ENCODE assay signal across 9 mouse cellular contexts in the genomic region with DNA sequence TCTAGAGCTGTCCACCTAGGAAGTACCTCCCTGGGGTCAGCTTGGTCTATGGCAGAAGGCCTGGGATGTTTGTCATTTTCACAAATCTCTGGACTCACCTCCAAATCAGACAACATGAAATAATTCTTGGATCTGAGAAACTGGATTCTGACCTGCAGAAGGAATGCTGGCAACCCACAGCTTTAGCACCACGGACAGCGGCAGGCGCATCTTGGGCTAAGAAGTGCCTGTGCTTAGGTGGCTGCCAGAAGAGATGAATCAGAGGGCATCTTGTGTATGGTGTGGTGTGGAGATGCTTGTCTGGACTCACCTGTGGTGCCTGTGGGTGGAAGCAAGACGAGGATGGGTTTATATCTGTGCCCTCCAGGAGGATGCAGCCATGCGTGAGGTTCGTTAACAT. TPM values are rescaled to one million over a fixed set of nuclear protein-coding genes. Genes with fewer than 3 reads are reported as not detected.
DNase-seq lines count a peak whose midpoint lies in the region; ATAC-seq and TF ChIP-seq lines count a peak whose summit lies in the region.
"Had no signal": no experiment of that assay in that cellular context is flagged by ENCODE, and none has a peak within 500 bp of the region (broad histone marks: within the 10 kb centered on the region; RNA-seq: fewer than 3 reads in every experiment).

No protein-coding gene starts in this region.

- no peak for ATAC-seq in kidney, embryonic 14.5 days (ENCODE audit: low FRiP score, low TSS enrichment)
- ATAC-seq in Patski, result peak; percentile 74
- no peak for ATAC-seq in embryonic facial prominence, embryonic 14.5 days (ENCODE audit: low read depth)
- ATAC-seq in intestine, postnatal 0 days, result no peak

- CTCF ChIA-PET in Patski (lab: Charles Lee), result interaction anchor here (1.1 kb wide), 1 partner anchor 10 kb away, joined by 4 read pairs; no protein-coding TSS in a partner anchor

- no peak overlapping the region for H3K4me2 ChIP-seq in kidney, embryonic 14.5 days (replicated peaks; ENCODE audit: low read depth, low read length)
- no peak overlapping the region for H3K4me2 ChIP-seq in embryonic facial prominence, embryonic 14.5 days (ENCODE audit: low read depth, low read length)
- no peak overlapping the region for H3K4me2 ChIP-seq in intestine, postnatal 0 days (replicated peaks; ENCODE audit: low read depth)
- H3K4me2 ChIP-seq: hindbrain, embryonic 15.5 days had no signal

- no peak overlapping the region for H3K4me3 ChIP-seq in kidney, embryonic 14.5 days (ENCODE audit: low read length)
- no peak overlapping the region for H3K4me3 ChIP-seq in embryonic facial prominence, embryonic 14.5 days (ENCODE audit: low read depth, low read length)
- no peak overlapping the region for H3K4me3 ChIP-seq in thymus, adult 2 months (ENCODE audit: control insufficient read depth, insufficient read depth, low read length)
- H3K4me3 ChIP-seq in intestine, postnatal 0 days (ENCODE audit: low read depth, low read length), result no peak overlapping the region
- H3K4me3 ChIP-seq: hindbrain, embryonic 15.5 days had no signal

- TF ChIP-seq POLR2A in thymus, adult 2 months (IDR thresholded peaks at IDR 0.05; ENCODE audit: control insufficient read depth, extremely low read depth, insufficient read depth, low read length, poor library complexity), result no peak

- H3K4me1 ChIP-seq in kidney, embryonic 14.5 days (ENCODE audit: control insufficient read depth, insufficient read depth, low read length), result no peaks in the 10 kb centered on the region
- H3K4me1 ChIP-seq in embryonic facial prominence, embryonic 14.5 days (ENCODE audit: control insufficient read depth, insufficient read depth, low read length), result no peaks in the 10 kb centered on the region
- H3K4me1 ChIP-seq in thymus, adult 2 months (replicated peaks; ENCODE audit: control insufficient read depth, insufficient read depth, low read length), result no peaks in the 10 kb centered on the region
- H3K4me1 ChIP-seq in intestine, postnatal 0 days (replicated peaks; ENCODE audit: control insufficient read depth, insufficient read depth, low read length), result no peaks in the 10 kb centered on the region
- H3K4me1 ChIP-seq: hindbrain, embryonic 15.5 days had no signal

- 0 out of 2 replicates have a peak, but pooled peaks cover 3% of the 10 kb centered on the region for H3K27me3 ChIP-seq in kidney, embryonic 14.5 days (ENCODE audit: control insufficient read depth, insufficient read depth, low read length)
- peaks cover 9% of the 10 kb centered on the region for H3K27me3 ChIP-seq in Patski
- H3K27me3 ChIP-seq in embryonic facial prominence, embryonic 14.5 days (replicated peaks; ENCODE audit: control insufficient read depth, insufficient read depth, low read length), result no peaks in the 10 kb centered on the region
- H3K27me3 ChIP-seq in thymus, adult 2 months (ENCODE audit: control insufficient read depth, insufficient read depth, low read length), result no peaks in the 10 kb centered on the region; the same call in 1 of the 2 replicates
- H3K27me3 ChIP-seq in intestine, postnatal 0 days (replicated peaks; ENCODE audit: control insufficient read depth, insufficient read depth, low read length), result no peaks in the 10 kb centered on the region

- TF ChIP-seq CTCF in Patski (IDR thresholded peaks at IDR 0.05), result no peak
- TF ChIP-seq CTCF in thymus, adult 2 months (IDR thresholded peaks at IDR 0.05; ENCODE audit: borderline replicate concordance, control insufficient read depth, extremely low read depth, insufficient read depth, low read length, poor library complexity), result no peak
- no peak for TF ChIP-seq CTCF in intestine, postnatal 0 days (IDR thresholded peaks at IDR 0.05; ENCODE audit: low read depth)

- 31% methylated on average over 6 of the region's 6 CpGs for WGBS in kidney, embryonic 14.5 days
- WGBS in embryonic facial prominence, embryonic 14.5 days, result 40% methylated on average over 6 of the region's 6 CpGs
- 46% methylated on average over 6 of the region's 6 CpGs for WGBS in thymus, adult 2 months
- WGBS in intestine, postnatal 0 days, result 39% methylated on average over 6 of the region's 6 CpGs

- H3K27ac ChIP-seq in kidney, embryonic 14.5 days (ENCODE audit: low read depth, low read length), result no peak overlapping the region
- no peak overlapping the region for H3K27ac ChIP-seq in embryonic facial prominence, embryonic 14.5 days (replicated peaks; ENCODE audit: low read depth, low read length)
- no peak overlapping the region for H3K27ac ChIP-seq in thymus, adult 2 months (ENCODE audit: control insufficient read depth, insufficient read depth, low read length)
- no peak overlapping the region for H3K27ac ChIP-seq in intestine, postnatal 0 days (ENCODE audit: low read depth, low read length)
- H3K27ac ChIP-seq: hindbrain, embryonic 15.5 days had no signal

- DNase-seq in kidney, adult 11 months, result peak; percentile 9
- peak; percentile 4 for DNase-seq in Patski (ENCODE audit: low read depth, low spot score)
- peak; percentile 80 for DNase-seq in embryonic facial prominence, embryonic 14.5 days (ENCODE audit: low spot score)
- peak; percentile 36 to 47 for DNase-seq in lung, postnatal 4 days
- DNase-seq in thymus, adult 2 months, result no peak
- DNase-seq in layer of hippocampus, adult 11-12 months (ENCODE audit: low spot score), result no peak

- no peak overlapping the region for H3K9ac ChIP-seq in kidney, embryonic 14.5 days (ENCODE audit: low read depth, low read length)
- no peak overlapping the region for H3K9ac ChIP-seq in embryonic facial prominence, embryonic 14.5 days (ENCODE audit: low read depth, low read length)
- H3K9ac ChIP-seq in intestine, postnatal 0 days (ENCODE audit: low read depth, low read length), result no peak overlapping the region
- H3K9ac ChIP-seq: hindbrain, embryonic 15.5 days had no signal

- in situ Hi-C loops in Patski (cut with MboI; ENCODE audit: low pct_unique_long_range_greater_than_20kb), result no loop called here

- H3K36me3 ChIP-seq in kidney, embryonic 14.5 days (ENCODE audit: control insufficient read depth, insufficient read depth, low read length), result no peaks in the 10 kb centered on the region
- H3K36me3 ChIP-seq in embryonic facial prominence, embryonic 14.5 days (ENCODE audit: control insufficient read depth, insufficient read depth, low read length), result no peaks in the 10 kb centered on the region
- no peaks in the 10 kb centered on the region for H3K36me3 ChIP-seq in thymus, adult 2 months (ENCODE audit: control insufficient read depth, insufficient read depth, low read length)
- H3K36me3 ChIP-seq in intestine, postnatal 0 days (ENCODE audit: control insufficient read depth, insufficient read depth), result no peaks in the 10 kb centered on the region
- H3K36me3 ChIP-seq: hindbrain, embryonic 15.5 days had no signal

- POLR2A ChIA-PET in Patski (lab: Charles Lee), result no interaction called here

- H3K9me3 ChIP-seq in kidney, embryonic 14.5 days (ENCODE audit: control insufficient read depth, low read length), result no peaks in the 10 kb centered on the region
- H3K9me3 ChIP-seq in embryonic facial prominence, embryonic 14.5 days (ENCODE audit: control insufficient read depth, low read length), result no peaks in the 10 kb centered on the region
- H3K9me3 ChIP-seq in intestine, postnatal 0 days (ENCODE audit: control insufficient read depth), result no peaks in the 10 kb centered on the region
- H3K9me3 ChIP-seq: hindbrain, embryonic 15.5 days had no signal

RNA-seq across cellular contexts. Expression of a gene that starts 8.5 kb away (rescaled TPM):
- polyA plus RNA-seq in kidney, embryonic 14.5 days (2014; fragmentation: Nextera tagmentation; extraction: Ambion mirVana), result not detected in 2 replicates
- not detected for polyA plus RNA-seq in Patski (2021)
- polyA plus RNA-seq in embryonic facial prominence, embryonic 14.5 days (2014; fragmentation: Nextera tagmentation; extraction: Ambion mirVana), result 0.08 TPM in 1 of 2 replicates, not detected in the other
- polyA plus RNA-seq in thymus, adult 2 months (2012; rRNA removed), result 0.11 and 0.28 TPM in 2 replicates
- not detected in 2 replicates for polyA plus RNA-seq in intestine, postnatal 0 days (2015; fragmentation: Nextera tagmentation; extraction: Ambion mirVana)

RNA-seq across cellular contexts. Expression of a gene that starts 59.3 kb away (rescaled TPM):
- 2.1 and 2.2 TPM in 2 replicates for polyA plus RNA-seq in kidney, embryonic 14.5 days (2014; fragmentation: Nextera tagmentation; extraction: Ambion mirVana)
- 85.3 TPM for polyA plus RNA-seq in Patski (2021)
- 12.9 and 13.2 TPM in 2 replicates for polyA plus RNA-seq in embryonic facial prominence, embryonic 14.5 days (2014; fragmentation: Nextera tagmentation; extraction: Ambion mirVana)
- 19.4 and 24.2 TPM in 2 replicates for polyA plus RNA-seq in thymus, adult 2 months (2012; rRNA removed)
- 1.0 and 1.1 TPM in 2 replicates for polyA plus RNA-seq in intestine, postnatal 0 days (2015; fragmentation: Nextera tagmentation; extraction: Ambion mirVana)

Comparison
In these comparisons a context has a peak if more than half of its experiments do, and no peak if none do; other contexts are left out.
1. DNase-seq: peak in kidney, adult 11 months (single experiment), Patski (single experiment), embryonic facial prominence, embryonic 14.5 days (single experiment) and lung, postnatal 4 days (2 of 2); none in thymus, adult 2 months (single experiment) and layer of hippocampus, adult 11-12 months (single experiment).